Mouse (Mus musculus) embryonic fibroblast, embryonic 13.5 days (primary cell): Measurements from ENCODE around the gene Ncor2.

Source experiments
- CTCF ChIP-seq: IDR thresholded peaks from 2 replicates; pipeline ENCODE4 v1.5.1; 2011; ENCODE audit warnings: mild to moderate bottlenecking, control low read depth, low read length, moderate library complexity, borderline replicate concordance; ENCODE audit not compliant: insufficient read depth
- POLR2A ChIP-seq: IDR thresholded peaks from 2 replicates; pipeline ENCODE4 v1.6.1; 2011; ENCODE audit warnings: low read depth, mild to moderate bottlenecking, control low read depth, low read length, moderate library complexity

- TF ChIP-seq POLR2A (no peak), CTCF (no peak)
Measured at GRCm38 (mm10) chr5:125134391-125134790, 44.6 kb downstream of the Ncor2 start.
